Comparison of ENCODE assay signal across 21 mouse cellular contexts in genomic region chr15:88379342-88379741, GRCm38 (mm10).
"Had no signal": no experiment of that assay in that cellular context is flagged by ENCODE, and none has a peak within 500 bp of the region (broad histone marks: within the 10 kb centered on the region; RNA-seq: fewer than 3 reads in every experiment).

No protein-coding gene starts in this region.

- ATAC-seq: intestine, postnatal 0 days; liver, postnatal 0 days; lung, postnatal 0 days had no signal

- H3K27ac ChIP-seq: kidney, postnatal 0 days; layer of hippocampus, adult 2 months; limb, embryonic 12.5 days; limb, embryonic 15.5 days; liver, embryonic 14.5 days; macrophage; midbrain, embryonic 13.5 days had no signal

- H3K9ac ChIP-seq: limb, embryonic 12.5 days; limb, embryonic 15.5 days; liver, embryonic 14.5 days; liver, postnatal 0 days; lung, embryonic 14.5 days; midbrain, embryonic 13.5 days had no signal

- H3K36me3 ChIP-seq: limb, embryonic 12.5 days; limb, embryonic 15.5 days; midbrain, embryonic 10.5 days; midbrain, embryonic 13.5 days had no signal

- H3K4me1 ChIP-seq: limb, embryonic 12.5 days; limb, embryonic 15.5 days; megakaryocyte, embryonic 14.5 days had no signal

- H3K9me3 ChIP-seq: limb, embryonic 12.5 days; limb, embryonic 15.5 days; midbrain, embryonic 10.5 days; midbrain, embryonic 13.5 days had no signal

- DNase-seq: kidney, adult 2 months; kidney, postnatal 36 days; layer of hippocampus, postnatal 36 days; left cerebral cortex, postnatal 4 days; liver, postnatal 0 days; lung, embryonic 14.5 days; right cerebral cortex, adult 18-20 months; thymus, adult 18-20 months; thymus, postnatal 4 days had no signal

- H3K27me3 ChIP-seq: limb, embryonic 15.5 days; megakaryocyte, embryonic 14.5 days; midbrain, embryonic 13.5 days had no signal

- H3K4me2 ChIP-seq: limb, embryonic 12.5 days; limb, embryonic 15.5 days; liver, embryonic 11.5 days; lung, embryonic 14.5 days; midbrain, embryonic 13.5 days had no signal

- H3K4me3 ChIP-seq: layer of hippocampus, adult 2 months; limb, embryonic 12.5 days; limb, embryonic 15.5 days; megakaryocyte, embryonic 14.5 days; midbrain, embryonic 10.5 days; midbrain, embryonic 13.5 days had no signal
